Mouse (Mus musculus) CH12.LX (cell line): ENCODE data around the gene Cib4. TPM values are rescaled to one million over a fixed set of nuclear protein-coding genes. Genes with fewer than 3 reads are reported as not detected.

Source experiments
- DNase-seq: peaks from one replicate; pipeline ENCODE4 v3.0.0-alpha.2; 2013; ENCODE audit errors: extremely low read depth
- H3K27ac ChIP-seq: 2 replicates; pipeline ENCODE4 v1.5.1; 2012; ENCODE audit warnings: low read depth, mild to moderate bottlenecking, control low read depth, moderate library complexity; ENCODE audit not compliant: insufficient read depth
- H3K27me3 ChIP-seq: replicated peaks from 2 replicates; pipeline ENCODE3; 2012; ENCODE audit warnings: inconsistent platforms
- H3K36me3 ChIP-seq, 2 experiments: replicated peaks in 1 of 2; 2 replicates each; pipeline versions ENCODE3 to v1.6.1; 2012; ENCODE audit warnings: inconsistent platforms in 1 of 2, low read length in 1 of 2, mild to moderate bottlenecking in 1 of 2, mixed read lengths in 1 of 2, moderate library complexity in 1 of 2; ENCODE audit not compliant: control insufficient read depth in 1 of 2, insufficient read depth in 1 of 2
- H3K4me1 ChIP-seq, 2 experiments: 2 replicates each; pipeline ENCODE4 v1.6.1; 2012; ENCODE audit warnings: inconsistent platforms in 1 of 2, moderate library complexity in 1 of 2; ENCODE audit not compliant: insufficient read depth in 2 of 2, control insufficient read depth in 1 of 2
- H3K4me2 ChIP-seq: 2 replicates; pipeline ENCODE4 v1.6.1; 2012; ENCODE audit warnings: low read depth, mild to moderate bottlenecking, control low read depth; ENCODE audit not compliant: poor library complexity, insufficient read depth, severe bottlenecking
- H3K4me3 ChIP-seq, 3 experiments: fragments of 150-350 bp in 1 of 3; sonication (generic) in 1 of 3; replicated peaks in 1 of 3; 2 replicates each; pipeline versions ENCODE3 to v1.5.1; 2011 to 2012; ENCODE audit warnings: low read depth in 2 of 3, low read length in 2 of 3, mild to moderate bottlenecking in 2 of 3, moderate library complexity in 2 of 3, control low read depth in 1 of 3, improper control_type of control experiment in 1 of 3, inconsistent platforms in 1 of 3, mixed read lengths in 1 of 3; ENCODE audit not compliant: poor library complexity in 1 of 3
- H3K79me2 ChIP-seq: replicated peaks from 2 replicates; pipeline ENCODE4 v1.6.1; 2012; ENCODE audit warnings: mild to moderate bottlenecking, moderate library complexity; ENCODE audit not compliant: control insufficient read depth, poor library complexity, insufficient read depth, severe bottlenecking; ENCODE audit errors: extremely low read depth
- H3K9ac ChIP-seq: 2 replicates; pipeline ENCODE4 v1.6.1; 2012; ENCODE audit warnings: low read depth, mild to moderate bottlenecking, control low read depth, moderate library complexity; ENCODE audit not compliant: insufficient read depth
- H3K9me3 ChIP-seq: replicated peaks from 2 replicates; pipeline ENCODE3; 2012; ENCODE audit warnings: low read length, inconsistent platforms, mixed read lengths
- CHD1 ChIP-seq: IDR thresholded peaks from 2 replicates; pipeline ENCODE4 v1.6.1; 2012; ENCODE audit warnings: low read depth, low read length, improper control_type of control experiment, inconsistent platforms
- CHD2 ChIP-seq: IDR thresholded peaks from 2 replicates; pipeline ENCODE4 v1.6.1; 2011; ENCODE audit warnings: low read length, improper control_type of control experiment
- CTCF ChIP-seq, 2 experiments: IDR thresholded peaks in 1 of 2; conservative IDR thresholded peaks in 1 of 2; 2 replicates each; pipeline ENCODE4 v1.5.1; 2011 to 2012; ENCODE audit warnings: low read depth in 2 of 2, low read length in 2 of 2, improper control_type of control experiment in 1 of 2, inconsistent platforms in 1 of 2, mild to moderate bottlenecking in 1 of 2, moderate library complexity in 1 of 2
- ELF1 ChIP-seq: IDR thresholded peaks from 2 replicates; pipeline ENCODE4 v1.6.1; 2014; ENCODE audit warnings: low read depth, mild to moderate bottlenecking, inconsistent platforms, low read length, improper control_type of control experiment
- EP300 ChIP-seq: IDR thresholded peaks from 2 replicates; pipeline ENCODE4 v1.6.1; 2011; ENCODE audit warnings: low read length, improper control_type of control experiment
- ETS1 ChIP-seq: conservative IDR thresholded peaks from 2 replicates; pipeline ENCODE4 v1.6.1; 2012; ENCODE audit warnings: low read depth, mild to moderate bottlenecking, inconsistent platforms, low read length, improper control_type of control experiment, moderate library complexity
- GABPA ChIP-seq: IDR thresholded peaks from 2 replicates; pipeline ENCODE4 v1.6.1; 2012; ENCODE audit warnings: low read depth, low read length, improper control_type of control experiment, inconsistent platforms; ENCODE audit not compliant: insufficient replicate concordance
- IRF4 ChIP-seq: IDR thresholded peaks from 2 replicates; pipeline ENCODE4 v1.6.1; 2014; ENCODE audit warnings: low read depth, mild to moderate bottlenecking, inconsistent platforms, low read length, improper control_type of control experiment
- JUND ChIP-seq: conservative IDR thresholded peaks from 2 replicates; pipeline ENCODE4 v1.6.1; 2011; ENCODE audit warnings: low read depth, low read length, improper control_type of control experiment
- KAT2A ChIP-seq: IDR thresholded peaks from 2 replicates; pipeline ENCODE4 v1.6.1; 2012; ENCODE audit warnings: low read length, improper control_type of control experiment, inconsistent platforms; ENCODE audit not compliant: insufficient replicate concordance
- MAX ChIP-seq: IDR thresholded peaks from 2 replicates; pipeline ENCODE4 v1.6.1; 2011; ENCODE audit warnings: low read length, improper control_type of control experiment
- MXI1 ChIP-seq: IDR thresholded peaks from 2 replicates; pipeline ENCODE4 v1.6.1; 2011; ENCODE audit warnings: mild to moderate bottlenecking, low read depth, low read length, improper control_type of control experiment
- MYC ChIP-seq: IDR thresholded peaks from 2 replicates; pipeline ENCODE4 v1.6.1; 2011; ENCODE audit warnings: low read depth, mild to moderate bottlenecking, improper control_type of control experiment, low read length
- NRF1 ChIP-seq: IDR thresholded peaks from 2 replicates; pipeline ENCODE4 v1.6.1; 2014; ENCODE audit warnings: low read depth, mild to moderate bottlenecking, inconsistent platforms, low read length, improper control_type of control experiment, moderate library complexity
- PAX5 ChIP-seq: IDR thresholded peaks from 2 replicates; pipeline ENCODE4 v1.6.1; 2012; ENCODE audit warnings: low read length, inconsistent platforms, mixed read lengths
- POLR2AphosphoS2 ChIP-seq: IDR thresholded peaks from 2 replicates; pipeline ENCODE4 v1.6.1; 2011; ENCODE audit warnings: low read depth, low read length, improper control_type of control experiment
- RAD21 ChIP-seq: IDR thresholded peaks from 2 replicates; pipeline ENCODE4 v1.6.1; 2011; ENCODE audit warnings: low read depth, mild to moderate bottlenecking, low read length, improper control_type of control experiment, moderate library complexity
- SMC3 ChIP-seq: IDR thresholded peaks from 2 replicates; pipeline ENCODE4 v1.6.1; 2011; ENCODE audit warnings: low read depth, low read length, improper control_type of control experiment
- TCF12 ChIP-seq: IDR thresholded peaks from 2 replicates; pipeline ENCODE4 v1.6.1; 2014; ENCODE audit warnings: low read depth, mild to moderate bottlenecking, inconsistent platforms, low read length, improper control_type of control experiment
- UBTF ChIP-seq: IDR thresholded peaks from 2 replicates; pipeline ENCODE4 v1.6.1; 2012; ENCODE audit warnings: low read depth, mild to moderate bottlenecking, inconsistent platforms, low read length, improper control_type of control experiment, moderate library complexity
- USF1 ChIP-seq: IDR thresholded peaks from 2 replicates; pipeline ENCODE4 v1.6.1; 2014; ENCODE audit warnings: low read depth, mild to moderate bottlenecking, inconsistent platforms, low read length, improper control_type of control experiment
- ZC3H11A ChIP-seq: IDR thresholded peaks from 2 replicates; pipeline ENCODE4 v1.6.1; 2012; ENCODE audit warnings: low read depth, mild to moderate bottlenecking, inconsistent platforms, low read length, improper control_type of control experiment
- ZMIZ1 ChIP-seq: IDR thresholded peaks from 2 replicates; pipeline ENCODE4 v1.6.1; 2012; ENCODE audit warnings: low read depth, mild to moderate bottlenecking, inconsistent platforms, low read length, improper control_type of control experiment
- dilution Hi-C: fragments of 300-500 bp; cut with MboI; formaldehyde crosslinking; loops from 2 replicates; pipeline ENCODE4 v1.14.3; 2020; ENCODE audit warnings: low sequenced_read_pairs; ENCODE audit not compliant: extremely low pct_unique_long_range_greater_than_20kb, extremely low pct_ligation_motif_present
- in situ Hi-C: fragments of 300-500 bp; cut with MboI; formaldehyde crosslinking; loops from 3 replicates; pipeline ENCODE4 v1.14.3; 2019; ENCODE audit warnings: low sequenced_read_pairs, low pct_ligation_motif_present, low pct_unique_long_range_greater_than_20kb, mixed read lengths
- polyA plus RNA-seq: library from polyadenylated mRNA; unstranded; fragments of >175 nt; gene quantifications from 2 replicates; pipeline ENCODE4 v1.2.1, GENCODE M21; 2012; ENCODE audit warnings: low read depth; ENCODE audit not compliant: insufficient read length
- total RNA-seq, 2 experiments: library from RNA; depleted of rRNA; stranded (reverse); fragments of 300-350 nt in 1 of 2; fragments of >200 nt in 1 of 2; gene quantifications; 2 replicates each; pipeline ENCODE4 v1.2.3; 2012 to 2014

The Cib4 gene
- total and polyA plus RNA-seq, 3 experiments = not detected

DNA sequence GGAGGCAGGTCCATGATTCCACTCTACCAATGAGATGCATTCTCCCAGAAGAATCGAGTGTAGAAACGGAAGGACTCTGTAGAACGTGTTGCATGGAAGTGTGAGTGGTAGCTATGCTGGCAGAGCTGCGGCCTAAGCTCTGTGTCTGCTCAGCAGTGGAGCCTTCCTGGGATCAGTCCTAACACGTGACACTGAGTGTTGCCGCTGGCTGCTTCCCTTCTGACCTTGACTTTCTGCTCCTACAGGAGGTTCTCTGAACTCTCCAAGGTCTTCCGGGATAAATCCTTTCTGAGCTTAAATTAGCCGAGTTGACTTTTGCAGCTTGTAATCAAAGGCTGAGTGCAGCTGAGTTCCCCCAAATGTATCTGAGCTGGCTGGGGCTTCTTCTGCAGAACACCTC, 28.7 kb upstream of the Cib4 start:
- no peaks in the 10 kb centered on the region for H3K36me3 ChIP-seq
- H3K4me2 ChIP-seq = no peak overlapping the region
- H3K79me2 ChIP-seq = no peaks in the 10 kb centered on the region
- no peak overlapping the region for H3K4me3 ChIP-seq
- TF ChIP-seq PAX5 = no peak
- TF ChIP-seq CTCF (conservative IDR thresholded peaks at IDR 0.05 in 1 of 2, IDR thresholded peaks at IDR 0.05 in 1 of 2; ENCODE audit: low read depth in 2 of 2, low read length in 2 of 2) = no peak
- TF ChIP-seq CHD2 = no peak
- TF ChIP-seq CHD1 = no peak
- no peak for TF ChIP-seq USF1
- TF ChIP-seq KAT2A = no peak
- TF ChIP-seq POLR2AphosphoS2 = no peak
- TF ChIP-seq RAD21 = no peak
- no peak for TF ChIP-seq EP300
- TF ChIP-seq UBTF = no peak
- no peak for TF ChIP-seq MYC
- no peak for TF ChIP-seq SMC3
- TF ChIP-seq IRF4 = no peak
- TF ChIP-seq NRF1 = no peak
- TF ChIP-seq MAX = no peak
- TF ChIP-seq ELF1 = no peak
- TF ChIP-seq GABPA = no peak
- no peak for TF ChIP-seq ZC3H11A
- no peak for TF ChIP-seq ZMIZ1
- TF ChIP-seq MXI1 = no peak
- H3K9me3 ChIP-seq = peaks cover 9% of the 10 kb centered on the region
- H3K4me1 ChIP-seq = peaks cover 0 to 20% of the 10 kb centered on the region in 2 experiments; a peak in 2 of 4 replicates
- H3K27ac ChIP-seq = no peak overlapping the region
- dilution Hi-C loops = no loop called here
- no peak for DNase-seq
- no peak overlapping the region for H3K9ac ChIP-seq
- in situ Hi-C loops = no loop called here
- H3K27me3 ChIP-seq = peaks cover 20% of the 10 kb centered on the region

DNA sequence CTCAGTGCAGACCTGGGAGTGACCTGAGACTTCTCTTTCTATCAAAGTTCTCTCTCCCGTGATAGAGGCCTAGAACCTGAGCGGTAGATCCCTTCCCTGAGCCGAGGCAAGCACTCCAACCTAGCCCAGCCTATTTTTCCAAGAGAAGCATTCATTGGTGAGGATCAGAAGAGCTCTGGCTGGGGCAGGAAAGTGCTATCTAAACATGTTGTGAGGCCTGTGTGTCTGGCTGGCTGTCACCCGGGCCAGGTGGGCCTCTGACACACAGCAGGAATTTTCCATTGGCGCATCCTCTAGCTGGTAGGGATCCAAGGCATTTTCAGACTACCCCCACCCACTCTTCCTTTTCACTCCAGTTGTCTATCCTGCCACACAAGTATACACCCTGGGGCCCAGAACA, 26.2 kb upstream of the Cib4 start:
- no peak for DNase-seq
- dilution Hi-C loops = no loop called here
- Histone ChIP-seq H3K79me2 (no peaks in the 10 kb centered on the region), H3K4me2 (no peak overlapping the region), H3K36me3 (no peaks in the 10 kb centered on the region), H3K9me3 (peaks cover 9% of the 10 kb centered on the region), H3K4me1 (peaks cover 0 to 20% of the 10 kb centered on the region in 2 experiments; a peak in 2 of 4 replicates), H3K9ac (no peak overlapping the region), H3K27ac (no peak overlapping the region), H3K27me3 (peaks cover 8% of the 10 kb centered on the region), H3K4me3 (no peak overlapping the region)
- TF ChIP-seq JUND (no peak), ETS1 (no peak), TCF12 (no peak)
- in situ Hi-C loops = no loop called here
